Mouse (Mus musculus): ENCODE results near the gene M6pr.

M6pr gene

GRCm38 (mm10) chr6:122308505-122309393, at the start of gene M6pr:
M6pr (plus strand) TSS chr6:122308720.
- peak; percentile 100 for DNase-seq

- DNase-seq, result no peak
These were observed 46.0 kb upstream of the M6pr start for GRCm38 (mm10) chr6:122262543-122262942.

GRCm38 (mm10) chr6:122268561-122268960, 40.0 kb upstream of the M6pr start:
- DNase-seq, result no peak

GRCm38 (mm10) chr6:122269170-122269569, 39.4 kb upstream of the M6pr start:
- peak; percentile 76 for DNase-seq

- DNase-seq, result peak; percentile 67
These were observed 38.4 kb upstream of the M6pr start for GRCm38 (mm10) chr6:122270152-122270551.

GRCm38 (mm10) chr6:122274546-122274945, 34.0 kb upstream of the M6pr start:
- DNase-seq, result peak; percentile 73

GRCm38 (mm10) chr6:122276565-122276964, 32.0 kb upstream of the M6pr start:
- no peak for DNase-seq

- DNase-seq, result no peak
These were observed 25.7 kb upstream of the M6pr start, which contains the start of gene Klrg1 for GRCm38 (mm10) chr6:122282782-122283181. Klrg1 (minus strand) TSS chr6:122282882.

GRCm38 (mm10) chr6:122283429-122283828, 25.1 kb upstream of the M6pr start:
- DNase-seq, result peak; percentile 55

GRCm38 (mm10) chr6:122284304-122284703, 24.2 kb upstream of the M6pr start:
- DNase-seq, result peak; percentile 57

GRCm38 (mm10) chr6:122284823-122285222, 23.7 kb upstream of the M6pr start:
- no peak for DNase-seq

- peak; percentile 56 for DNase-seq
These were observed 20.3 kb upstream of the M6pr start for GRCm38 (mm10) chr6:122288263-122288662.

- no peak for DNase-seq
These were observed 19.2 kb upstream of the M6pr start for GRCm38 (mm10) chr6:122289313-122289712.

GRCm38 (mm10) chr6:122290253-122290652, 18.3 kb upstream of the M6pr start:
- DNase-seq, result no peak

GRCm38 (mm10) chr6:122291264-122291663, 17.3 kb upstream of the M6pr start:
- no peak for DNase-seq

GRCm38 (mm10) chr6:122291735-122292134, 16.8 kb upstream of the M6pr start:
- DNase-seq, result no peak

GRCm38 (mm10) chr6:122292184-122292583, 16.3 kb upstream of the M6pr start:
- DNase-seq, result peak; percentile 61

- DNase-seq, result peak; percentile 64
These were observed 15.4 kb upstream of the M6pr start for GRCm38 (mm10) chr6:122293121-122293520.

- DNase-seq, result peak; percentile 76
These were observed 14.7 kb upstream of the M6pr start for GRCm38 (mm10) chr6:122293796-122294195.

- peak; percentile 81 for DNase-seq
These were observed 14.2 kb upstream of the M6pr start for GRCm38 (mm10) chr6:122294290-122294689.

- peak; percentile 72 for DNase-seq
These were observed 13.3 kb upstream of the M6pr start for GRCm38 (mm10) chr6:122295242-122295641.

- no peak for DNase-seq
These were observed 11.6 kb upstream of the M6pr start for GRCm38 (mm10) chr6:122296918-122297278.

GRCm38 (mm10) chr6:122297279-122298222, 11.0 kb upstream of the M6pr start:
- DNase-seq, result peak; percentile 84

Measured in heart, adult 11 months (tissue).